Mouse (Mus musculus): ENCODE measurements around the gene Selenow.

Gene Selenow

DNA sequence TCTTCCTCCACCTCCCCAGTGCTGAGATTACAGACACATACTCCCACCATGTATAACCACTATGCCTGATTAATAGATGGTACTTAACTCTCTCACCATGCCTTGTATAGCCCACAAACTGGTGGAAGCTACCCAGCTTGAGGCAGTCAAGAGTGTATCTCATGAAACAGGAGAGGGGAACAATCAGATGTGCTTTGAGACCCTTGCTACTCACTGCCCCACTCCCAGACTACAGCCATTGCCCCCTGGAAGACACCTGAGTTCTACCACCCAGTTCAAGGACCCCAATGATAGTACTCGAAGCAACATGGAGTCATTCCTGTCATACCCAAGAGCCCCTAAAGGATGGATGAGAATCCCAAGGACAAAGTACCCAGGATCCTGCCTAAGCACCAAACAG lies 15.6 kb downstream of the Selenow start:
- DNase-seq (ENCODE audit: extremely low spot score), result no peak

DNA sequence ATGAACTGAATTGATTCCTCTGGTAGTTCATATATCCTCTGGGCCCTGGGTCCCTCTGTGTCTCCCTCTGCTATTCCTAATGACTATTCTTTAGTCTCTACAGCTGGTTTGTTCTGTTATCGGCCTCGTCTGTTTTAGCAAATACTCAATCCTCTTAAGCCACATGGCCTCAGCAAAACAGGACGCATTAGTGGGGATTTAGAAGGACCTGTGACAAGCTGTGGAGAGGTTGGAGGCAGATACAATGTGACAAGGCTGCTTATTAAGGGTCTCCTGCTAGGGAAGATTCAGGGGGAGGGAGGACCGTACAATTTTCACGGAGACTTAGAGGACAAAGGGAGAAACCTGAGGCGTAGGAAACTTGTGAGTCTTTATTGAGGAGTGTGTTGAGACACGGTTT lies 16.3 kb downstream of the Selenow start:
- no peak for DNase-seq (ENCODE audit: extremely low spot score)

GRCm38 (mm10) chr7:15901366-15902048 lies 20.7 kb downstream of the Selenow start:
- DNase-seq (ENCODE audit: extremely low spot score), result no peak

- no peak for DNase-seq (ENCODE audit: extremely low spot score)
These were observed 28.0 kb downstream of the Selenow start for GRCm38 (mm10) chr7:15894251-15894650.

GRCm38 (mm10) chr7:15884127-15884526 lies 38.1 kb downstream of the Selenow start:
- no peak for DNase-seq (ENCODE audit: extremely low spot score)

DNA sequence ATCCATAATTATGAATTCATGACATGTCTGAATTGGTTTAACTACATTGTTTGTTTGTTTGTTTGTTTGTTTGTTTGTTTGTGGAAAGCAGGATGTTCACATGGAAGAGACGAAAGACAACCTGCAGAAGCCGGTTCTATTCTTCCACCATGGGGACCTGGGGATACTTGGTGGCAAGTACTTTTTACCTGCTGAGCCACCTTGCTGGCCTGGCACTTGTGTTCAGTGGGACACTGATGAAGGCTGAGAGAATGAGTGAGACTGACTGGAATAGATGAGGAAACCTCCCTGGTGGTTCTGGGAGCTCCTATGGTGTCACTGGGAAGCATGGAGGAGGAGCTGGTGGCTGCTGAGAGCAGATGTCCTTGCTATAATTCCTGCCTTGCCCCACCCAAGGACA lies 39.9 kb downstream of the Selenow start, which contains the start of gene Crxos:
Gene Crxos (plus strand): TSS at position 301 of the 400 bp plus-strand sequence.
- DNase-seq (ENCODE audit: extremely low spot score), result no peak

GRCm38 (mm10) chr7:15881831-15882230 lies 40.4 kb downstream of the Selenow start:
- DNase-seq (ENCODE audit: extremely low spot score), result no peak

DNA sequence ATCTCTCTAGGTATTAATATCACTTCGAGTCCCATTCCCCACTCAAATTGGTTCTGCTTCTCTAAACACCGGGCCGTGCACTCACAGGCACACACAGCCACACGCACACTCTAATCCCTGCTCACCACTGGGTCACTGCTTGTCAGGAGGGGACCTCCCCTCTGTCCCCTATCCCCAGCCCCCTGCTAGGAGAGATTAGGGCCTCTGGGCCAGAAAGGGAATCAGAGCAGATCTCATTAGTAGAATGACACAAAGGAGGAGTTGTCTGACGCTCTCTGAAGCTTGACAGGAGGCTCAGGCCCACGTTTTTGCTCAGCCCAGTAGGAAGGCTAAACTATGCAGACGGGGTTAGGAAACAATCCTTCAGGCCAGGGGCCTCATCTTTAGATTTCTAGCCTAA lies 40.8 kb downstream of the Selenow start:
- peak; percentile 7 for DNase-seq (ENCODE audit: extremely low spot score)

- no peak for DNase-seq (ENCODE audit: extremely low spot score)
These were observed 42.4 kb downstream of the Selenow start, which contains the start of gene Crx for GRCm38 (mm10) chr7:15879756-15880155. TSS of gene Crx (minus strand) at chr7:15879968.

Measured in embryo, embryonic 9.5 days (tissue).